Mouse (Mus musculus) c-Kit-positive CD71-positive TER-119-negative erythroid progenitor cells, embryonic 14.5 days (primary cell): ENCODE measurements around the gene Fndc9.
A peak's percentile ranks its signal among the peaks of the same experiment; 100 is the strongest.

ENCODE experiments used
- DNase-seq: peaks from one replicate; pipeline ENCODE4 v3.0.0-alpha.2; 2013; ENCODE audit warnings: low read depth

Fndc9 gene

DNA sequence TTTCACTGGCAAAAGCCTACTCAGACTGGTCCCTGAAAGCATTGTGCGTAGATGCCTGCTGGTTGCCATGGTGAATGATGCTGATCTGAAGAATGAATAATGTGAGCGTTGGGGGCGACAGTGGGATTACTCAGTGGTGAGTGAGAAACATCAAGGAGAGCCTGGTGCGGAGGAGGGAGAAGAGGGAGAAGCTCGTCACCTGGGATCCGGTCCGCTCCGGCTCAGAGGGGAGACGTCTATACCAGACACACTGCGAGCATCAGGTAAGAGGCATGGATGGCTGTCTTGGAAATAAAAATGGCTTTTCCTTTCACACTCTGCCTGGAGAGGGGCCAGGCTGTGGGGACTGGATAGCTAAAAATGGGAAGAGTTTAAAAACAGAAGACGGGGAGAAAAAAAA, at the start of gene Fndc9:
Fndc9 (plus strand) TSS at position 198 of the 400 bp plus-strand sequence.
- DNase-seq, result no peak

DNA sequence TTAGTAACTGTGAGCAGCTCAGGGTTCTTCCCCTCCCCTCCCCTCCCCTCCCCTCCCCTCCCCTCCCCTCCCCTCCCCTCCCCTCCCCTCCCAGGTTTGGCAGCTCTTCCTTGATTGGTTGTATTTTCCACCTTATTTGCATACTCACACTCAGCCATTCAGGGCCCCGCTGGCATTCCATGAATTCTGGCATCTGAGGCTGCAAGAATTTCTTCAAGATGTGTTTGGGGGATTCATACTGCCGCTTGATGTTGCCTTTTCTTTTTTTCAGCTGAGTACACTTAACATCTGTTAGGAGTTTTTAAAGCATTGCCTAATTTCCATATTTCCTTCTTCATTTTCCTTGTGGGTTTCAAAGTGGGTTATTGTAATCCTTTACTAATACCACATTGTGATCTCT, 47.0 kb upstream of the Fndc9 start:
- no peak for DNase-seq

DNA sequence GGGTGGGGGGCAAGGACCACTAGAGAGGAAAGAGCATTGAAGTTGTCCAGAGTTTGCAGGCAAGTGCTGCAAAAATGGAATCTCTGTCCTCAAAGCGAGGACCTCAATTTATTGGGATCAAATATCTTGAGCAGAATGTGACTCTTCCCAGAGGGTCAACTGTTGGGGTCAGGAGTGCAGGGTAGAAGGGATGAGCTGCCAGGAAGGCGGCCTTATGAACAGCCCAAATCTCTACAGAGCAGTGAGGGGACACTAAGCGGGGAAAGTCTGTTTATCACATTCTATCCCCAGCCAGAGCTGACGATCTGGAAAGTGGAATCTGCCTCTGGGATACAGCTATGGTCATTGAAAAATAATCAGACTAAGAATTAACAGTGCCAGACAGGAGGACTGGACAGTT, 41.2 kb upstream of the Fndc9 start:
- no peak for DNase-seq

DNA sequence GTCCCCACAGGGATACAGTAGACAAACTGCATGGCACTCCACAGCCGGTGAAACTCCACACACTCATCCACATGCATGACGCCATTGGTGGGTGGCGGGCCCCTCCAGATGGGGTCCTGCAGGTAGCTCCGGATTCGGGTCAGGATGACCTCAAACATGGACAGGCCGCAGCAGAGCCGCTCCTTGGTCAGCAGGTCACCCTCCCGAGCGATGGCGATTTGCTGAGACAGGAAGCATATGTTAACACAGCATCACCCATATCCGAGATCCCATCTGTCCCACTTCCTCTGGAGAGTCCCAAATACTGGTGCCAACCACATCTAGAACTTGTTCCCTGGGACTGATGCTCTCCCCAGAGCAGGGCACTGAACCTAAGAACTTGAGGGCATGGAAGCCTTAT, 34.7 kb upstream of the Fndc9 start:
- no peak for DNase-seq

DNA sequence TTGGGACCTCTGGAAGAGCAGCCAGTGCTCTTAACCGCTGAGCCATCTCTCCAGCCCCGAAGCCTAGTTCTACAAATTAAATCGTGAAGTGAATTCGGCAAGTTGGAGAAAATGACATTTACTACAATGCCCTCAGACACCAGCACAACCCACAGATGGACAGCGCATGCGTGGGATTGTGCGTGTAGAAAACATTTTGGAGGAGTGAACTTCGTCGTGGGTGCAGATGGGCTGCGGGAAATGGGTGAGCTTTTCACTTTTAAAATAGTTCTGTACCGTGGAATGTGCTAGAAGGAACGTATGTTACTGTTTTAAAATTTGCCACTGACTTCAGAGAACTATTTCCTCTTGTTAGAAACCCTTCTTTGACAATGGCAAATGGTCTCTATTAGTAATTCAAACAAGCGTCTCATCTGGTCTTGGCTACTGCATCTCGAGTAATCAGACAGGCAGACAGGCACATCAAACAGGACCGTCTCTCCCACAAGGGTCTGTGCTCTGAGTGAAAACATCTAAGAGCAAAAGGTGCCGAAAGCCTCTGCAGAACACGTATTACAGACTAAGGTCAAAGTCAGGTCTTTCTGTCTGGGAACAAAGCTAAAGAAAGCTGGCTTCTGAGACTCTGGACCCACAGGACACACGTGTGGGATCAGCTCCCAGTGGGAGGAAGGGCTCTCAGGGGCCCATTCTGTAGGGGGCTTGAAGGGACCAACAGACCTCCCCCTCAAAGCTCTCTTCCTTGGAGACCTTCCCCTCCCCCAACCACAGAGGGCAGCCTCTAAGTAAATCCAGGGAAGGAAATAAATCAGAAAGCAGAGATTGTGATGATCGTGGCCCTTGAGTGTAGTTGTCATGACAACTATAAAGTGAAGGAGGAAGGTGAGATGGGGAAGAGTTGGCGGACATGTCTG, 33.4 kb upstream of the Fndc9 start:
- DNase-seq, result no peak

DNA sequence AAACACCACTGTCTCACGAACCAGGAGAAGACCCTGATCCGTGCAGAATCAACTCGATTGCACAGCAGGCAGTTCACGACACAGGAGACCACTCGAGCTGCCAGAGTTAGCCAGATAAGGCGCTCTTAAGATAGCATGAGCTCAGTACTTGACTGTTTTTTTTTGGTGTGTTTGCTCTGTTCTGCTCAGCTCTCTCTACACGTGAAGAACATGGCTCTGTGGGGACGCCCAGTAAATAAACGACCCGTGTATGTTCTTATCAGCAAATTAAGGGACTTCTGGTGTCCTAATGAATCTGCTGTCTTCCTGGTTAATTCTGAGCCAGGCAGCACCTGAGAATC, 32.8 kb upstream of the Fndc9 start:
- no peak for DNase-seq

DNA sequence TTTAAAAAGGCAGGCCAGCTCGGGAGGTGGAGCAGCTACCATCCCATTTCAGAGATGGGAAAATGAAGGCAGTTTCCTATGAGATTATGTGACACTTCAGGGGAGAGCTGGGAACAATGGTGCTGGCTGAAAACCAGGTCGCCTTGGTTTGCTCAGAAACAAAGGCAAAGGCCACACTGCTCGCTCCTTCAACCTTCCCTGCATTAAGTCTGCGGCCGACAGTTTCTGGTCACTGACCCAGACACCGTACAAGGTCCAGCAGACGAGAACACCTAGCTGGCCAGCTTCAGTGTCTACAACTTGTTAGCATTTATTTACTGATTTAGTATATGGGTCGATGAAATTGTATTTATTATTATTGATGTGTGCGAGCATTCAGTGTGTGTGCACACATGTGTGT, 30.5 kb upstream of the Fndc9 start:
- no peak for DNase-seq

DNA sequence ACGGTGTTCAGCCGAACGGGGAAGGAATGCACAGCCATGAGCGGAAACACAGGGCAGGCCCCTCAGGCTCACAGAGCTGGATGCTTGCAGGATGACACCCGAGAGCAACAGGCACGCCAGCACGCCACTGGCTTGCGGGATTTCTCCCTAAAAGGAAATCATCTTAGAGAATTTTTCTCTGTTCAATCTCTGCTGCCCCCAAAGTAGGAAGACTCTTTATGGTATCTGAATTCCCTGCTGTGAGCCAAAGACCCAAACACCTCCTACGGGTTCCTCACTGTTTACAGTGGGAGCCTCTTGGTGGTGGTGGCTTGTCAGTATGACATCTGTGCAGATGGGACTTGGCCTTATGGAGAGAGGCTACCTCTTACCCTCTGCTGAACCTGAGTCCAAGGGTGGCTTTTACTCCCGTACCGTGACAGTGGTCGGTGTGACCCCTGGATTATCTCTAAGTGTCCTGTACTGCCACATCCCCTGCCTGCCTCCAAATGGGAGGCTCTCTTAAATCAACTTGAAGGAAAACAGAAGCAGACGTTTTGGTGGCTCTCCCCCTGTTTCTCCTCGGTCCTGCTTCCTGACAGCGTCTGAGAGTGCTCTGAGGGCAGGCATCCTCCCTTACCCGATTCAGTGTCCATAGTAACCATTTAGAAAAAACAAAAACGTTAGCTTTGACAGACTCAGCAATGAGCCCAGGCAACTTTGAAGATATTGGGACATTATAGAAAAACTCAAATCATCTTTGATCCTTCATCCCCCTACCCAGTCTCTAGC, 29.5 kb upstream of the Fndc9 start:
- DNase-seq, result no peak

DNA sequence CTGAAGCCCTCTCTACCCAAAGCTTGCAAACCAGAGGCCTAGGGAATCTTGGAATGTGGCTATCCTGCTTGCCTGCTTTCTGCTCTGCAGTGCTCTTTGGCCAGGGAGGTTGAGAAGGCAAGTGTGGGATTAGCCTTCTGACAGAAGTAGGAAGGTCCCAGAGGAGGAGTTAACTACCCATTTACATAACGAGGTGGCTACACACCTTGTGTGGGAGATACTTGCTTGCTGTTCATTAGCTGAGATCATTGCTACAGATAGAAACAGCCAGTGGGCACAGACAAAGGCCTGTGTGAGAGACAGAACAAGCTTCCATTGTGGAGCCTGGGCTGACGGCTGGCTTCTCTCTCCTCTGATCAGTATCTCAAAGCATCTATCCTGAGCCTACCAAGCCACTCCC, 25.4 kb upstream of the Fndc9 start:
- no peak for DNase-seq

DNA sequence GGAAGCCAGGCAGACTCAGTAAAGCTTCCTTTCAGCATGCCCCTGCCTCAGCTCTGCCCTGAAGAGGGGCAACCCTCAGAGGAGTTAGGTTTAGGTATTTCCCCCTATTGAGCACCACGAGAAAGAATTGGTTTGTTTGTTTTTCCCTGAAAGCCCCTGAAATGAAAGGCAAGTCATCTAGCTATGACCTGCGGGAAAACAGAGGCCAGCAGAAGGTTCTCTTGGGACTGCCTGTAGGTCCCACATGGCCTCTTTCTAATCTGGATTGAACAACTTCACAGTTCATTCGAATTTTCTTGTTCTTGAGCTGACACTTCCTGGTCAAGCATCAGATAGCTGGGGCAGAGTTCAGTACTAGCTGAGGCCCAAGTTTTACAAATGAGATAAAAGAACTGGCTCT, 23.5 kb upstream of the Fndc9 start:
- DNase-seq, result no peak

DNA sequence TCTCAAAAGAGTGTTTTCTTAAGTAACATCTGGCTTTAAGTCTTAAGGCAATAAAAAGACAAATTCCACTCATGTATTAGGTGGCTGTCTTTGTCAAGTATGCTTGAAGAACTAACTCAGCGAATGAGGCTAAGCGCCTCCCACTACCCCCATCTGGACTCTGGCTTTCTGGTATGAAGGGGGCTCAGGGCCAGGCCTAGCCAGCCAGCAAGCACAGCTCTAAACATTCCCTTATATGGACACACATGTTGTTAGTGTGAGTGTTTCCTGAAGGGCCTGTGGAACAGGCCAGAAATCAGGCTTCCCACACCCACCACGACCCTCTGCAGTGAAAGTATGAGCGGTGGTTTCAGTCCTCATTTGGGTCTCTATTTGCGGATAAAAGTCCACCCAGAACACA, 21.5 kb upstream of the Fndc9 start:
- no peak for DNase-seq

DNA sequence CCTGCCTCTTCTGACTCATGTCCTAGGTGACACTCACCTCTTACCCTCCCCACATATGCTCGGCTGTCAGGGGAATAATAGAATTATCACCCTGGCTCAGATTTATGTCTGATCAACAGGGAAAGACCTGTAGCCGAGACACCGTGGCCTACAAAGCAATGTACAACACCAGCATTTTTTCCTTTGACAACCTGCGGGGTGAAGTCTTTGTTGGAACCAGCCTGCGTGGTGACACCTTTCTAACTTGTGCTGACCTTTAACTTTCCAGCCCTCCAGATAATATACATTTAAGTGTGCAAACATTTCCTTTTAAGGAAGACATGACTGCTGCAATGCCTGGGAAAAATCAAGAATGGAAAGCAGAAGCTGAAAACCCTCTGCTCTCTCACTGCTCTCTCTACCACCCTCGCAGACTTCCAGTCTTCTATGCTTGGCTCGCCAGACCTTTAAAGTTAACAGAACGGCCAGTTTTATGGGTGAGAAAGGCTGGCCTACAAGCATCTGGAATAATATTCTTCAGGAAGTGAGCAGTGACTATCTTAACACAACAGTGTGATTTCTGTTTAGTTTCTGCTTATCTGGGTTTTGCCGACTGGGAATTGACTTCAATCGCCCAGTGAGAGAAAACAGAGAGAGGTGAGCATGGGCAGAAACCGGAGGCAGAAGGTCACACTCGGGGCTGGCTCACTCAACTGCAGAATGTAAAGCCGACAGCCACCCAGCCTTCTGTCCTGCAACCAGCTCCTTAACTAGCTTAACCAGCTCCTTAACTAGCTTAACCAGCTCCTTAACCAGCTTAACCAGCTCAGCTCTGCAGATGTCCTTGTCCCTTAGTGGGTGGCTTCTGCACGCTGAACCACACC, 20.7 kb upstream of the Fndc9 start:
- no peak for DNase-seq

DNA sequence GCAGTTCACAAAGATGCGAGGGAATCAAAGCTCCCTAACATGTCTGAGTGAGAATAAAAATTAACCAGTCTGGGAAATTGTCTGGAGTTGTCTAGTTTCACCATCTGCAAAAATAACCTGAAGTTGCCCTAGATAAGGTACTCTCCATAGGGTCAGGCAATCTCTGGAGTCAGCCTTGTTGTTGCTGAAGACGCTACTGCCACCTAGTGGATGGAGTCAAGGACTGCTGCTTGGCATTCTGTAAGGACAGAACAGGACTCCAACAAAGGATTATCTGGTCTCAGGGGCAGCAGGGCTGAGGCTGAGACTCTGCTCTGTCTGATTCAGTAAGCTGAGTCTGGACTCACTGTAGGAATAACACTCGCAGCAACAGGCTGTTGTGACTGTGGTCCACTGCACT, 20.0 kb upstream of the Fndc9 start:
- peak; percentile 68 for DNase-seq

DNA sequence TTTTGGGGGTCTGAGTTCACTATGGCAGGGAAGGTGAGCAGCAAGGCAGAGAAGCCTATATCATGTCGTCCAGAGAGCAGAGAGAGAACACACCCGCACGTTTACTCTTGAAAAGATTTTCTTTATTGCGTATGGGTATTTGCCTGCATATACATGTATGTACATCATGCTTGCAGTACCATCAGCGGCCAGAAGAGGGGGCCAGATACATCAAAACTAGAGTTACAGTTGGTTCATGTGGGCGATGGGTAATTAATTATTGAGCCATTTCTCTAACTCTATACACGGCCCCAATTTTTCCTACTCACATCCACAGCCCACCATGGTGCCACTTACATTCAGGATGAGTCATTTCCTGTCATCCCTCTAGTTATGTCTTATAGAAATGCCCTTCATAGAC, 18.7 kb upstream of the Fndc9 start:
- DNase-seq, result peak; percentile 70

DNA sequence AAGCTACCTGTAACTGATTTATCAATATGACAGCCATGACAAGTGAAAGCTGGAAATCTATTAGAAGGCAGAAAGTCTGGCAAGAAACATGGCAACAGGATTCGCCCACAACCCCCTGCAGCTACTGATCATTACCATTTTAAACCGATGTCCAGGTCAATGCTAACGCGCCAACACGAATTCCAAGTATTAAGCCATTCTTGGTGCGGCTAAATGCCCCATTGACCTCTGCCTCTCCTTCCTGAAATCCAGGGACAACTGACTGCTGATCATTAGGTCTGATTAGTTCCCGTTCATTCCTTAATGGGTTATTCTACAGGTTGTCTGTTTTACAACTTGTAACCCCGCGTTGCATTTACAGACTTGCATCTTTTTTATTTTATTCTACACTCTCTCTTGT, 17.6 kb upstream of the Fndc9 start:
- no peak for DNase-seq

DNA sequence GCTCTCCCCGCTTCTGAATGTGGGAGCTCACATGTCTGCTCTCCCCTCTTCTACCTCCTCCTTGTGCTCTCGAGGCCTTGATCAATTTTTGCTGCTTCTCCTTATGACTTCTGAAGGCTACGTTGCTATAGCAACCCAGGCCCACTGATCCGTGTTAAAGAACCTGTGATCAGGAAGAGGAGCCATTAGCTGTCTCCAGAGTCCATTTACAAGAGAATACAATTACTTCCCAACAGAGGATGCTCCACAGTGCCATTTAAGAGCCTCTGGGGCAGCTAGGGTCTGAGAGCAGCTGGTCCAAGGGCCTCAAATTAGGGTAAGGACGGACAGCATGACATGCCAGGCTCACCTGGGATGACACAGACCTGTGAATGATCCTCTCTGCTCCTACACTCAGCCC, 16.7 kb upstream of the Fndc9 start:
- no peak for DNase-seq

DNA sequence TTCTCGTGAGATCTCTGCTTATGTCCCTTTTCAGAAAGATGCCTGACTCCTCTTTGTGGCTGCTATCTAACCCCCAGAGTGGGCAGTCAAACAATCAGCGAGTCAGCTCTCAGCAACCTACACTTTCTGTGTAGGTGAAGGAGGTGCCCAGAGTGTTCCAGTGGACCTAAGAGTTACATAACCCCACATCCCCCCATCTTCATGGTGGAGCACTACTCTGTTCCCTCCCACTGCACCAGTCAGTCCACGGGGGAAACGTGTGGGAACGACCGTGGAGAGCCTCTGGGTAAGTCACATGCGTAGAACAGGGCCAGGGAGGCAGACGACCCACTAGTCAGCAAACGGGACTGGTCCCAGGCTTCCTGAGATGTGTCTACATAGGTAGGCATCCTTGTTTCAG, 16.0 kb upstream of the Fndc9 start:
- no peak for DNase-seq

DNA sequence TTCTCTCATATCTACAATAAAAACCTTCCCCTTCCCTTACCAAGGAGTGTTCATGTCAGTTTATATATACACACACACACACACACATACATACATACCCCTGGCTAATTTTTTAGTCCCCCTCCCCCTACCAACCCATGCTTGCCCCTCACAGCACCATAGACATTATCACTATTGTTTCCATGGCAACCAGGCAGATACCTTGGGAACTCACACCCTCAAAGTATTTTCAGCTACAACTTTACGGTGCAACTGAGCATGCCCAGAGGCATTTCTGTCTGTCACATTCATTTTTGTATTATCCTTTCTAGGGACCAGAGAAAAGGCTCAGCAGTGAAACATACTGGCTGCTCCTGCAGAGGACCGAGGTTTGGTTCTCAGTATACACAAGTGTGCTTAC, 15.1 kb upstream of the Fndc9 start:
- DNase-seq, result no peak

DNA sequence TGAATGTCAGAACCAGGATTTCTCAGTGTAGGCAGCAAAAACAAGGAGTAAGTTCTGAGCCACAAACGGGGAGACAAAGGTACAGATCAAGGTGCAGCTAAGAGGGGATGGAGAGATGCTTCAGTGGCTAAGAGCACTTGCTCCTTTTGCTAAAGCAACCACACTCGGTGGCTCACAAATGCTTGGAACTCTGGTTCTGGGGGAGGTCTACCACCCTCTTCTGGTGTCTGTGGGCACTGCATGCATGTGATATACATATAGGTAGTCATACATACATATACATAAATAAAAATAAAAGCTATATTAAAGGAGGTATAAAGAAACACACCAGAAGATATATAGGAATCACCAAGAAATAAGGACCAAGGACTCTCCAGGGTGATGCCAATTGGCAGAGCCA, 11.8 kb upstream of the Fndc9 start:
- DNase-seq, result no peak

DNA sequence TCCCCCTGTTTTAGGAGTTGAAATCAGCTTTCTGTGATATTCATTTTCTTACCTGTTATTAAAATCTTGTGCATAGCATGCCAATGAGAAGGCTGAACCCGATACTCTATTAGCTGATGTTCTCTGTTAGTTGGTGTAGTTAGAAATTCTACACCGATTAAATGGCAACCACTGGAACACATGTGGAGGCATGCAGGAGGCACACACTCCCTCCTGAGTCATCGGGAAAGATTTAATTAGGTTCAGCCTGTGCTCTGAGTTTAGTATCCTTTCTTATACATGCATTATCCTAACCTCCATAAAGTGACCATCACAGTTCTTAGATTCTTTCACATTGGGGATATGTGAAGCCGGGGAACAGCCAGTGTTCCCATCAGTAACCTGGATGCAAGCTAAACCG, 10.0 kb upstream of the Fndc9 start:
- DNase-seq, result no peak

DNA sequence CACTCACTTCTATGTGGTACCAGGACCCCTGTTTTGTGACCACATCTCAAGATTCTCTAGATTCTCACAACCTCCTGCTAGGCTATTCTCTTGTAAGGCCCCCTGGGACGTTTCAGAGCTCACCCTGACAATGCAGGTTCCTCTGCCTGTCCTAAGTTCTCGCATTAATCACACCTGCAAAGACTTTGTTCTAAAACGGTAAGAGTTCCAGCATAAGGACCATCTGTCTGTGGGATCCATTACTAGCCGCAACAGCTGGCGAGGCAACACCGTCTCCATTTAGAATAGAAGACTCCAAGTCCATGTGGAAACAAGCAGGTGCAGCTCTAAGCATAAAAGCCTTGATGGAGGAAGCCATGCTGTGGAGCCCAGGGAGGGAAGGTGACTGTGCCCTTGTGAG, 5.1 kb upstream of the Fndc9 start:
- no peak for DNase-seq

DNA sequence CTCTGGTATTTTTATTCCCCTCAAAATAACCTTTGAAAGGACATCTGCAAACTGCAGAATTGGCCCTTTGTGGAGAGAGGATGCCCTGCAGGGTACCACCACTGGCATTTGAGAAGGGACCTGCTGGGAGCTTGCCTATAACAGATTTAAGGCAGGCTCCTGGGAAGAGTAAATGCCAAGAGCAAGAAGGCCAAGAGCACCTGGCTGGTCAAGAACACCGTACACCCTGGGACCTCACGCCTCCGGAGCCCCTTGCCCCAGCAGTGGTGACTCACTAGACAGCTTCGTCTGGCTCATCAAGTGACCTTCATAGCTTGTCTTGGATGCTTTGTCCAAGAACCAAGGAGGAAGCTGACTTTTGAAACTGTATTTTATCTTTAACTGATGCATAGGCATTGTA, 2.5 kb upstream of the Fndc9 start:
- no peak for DNase-seq

DNA sequence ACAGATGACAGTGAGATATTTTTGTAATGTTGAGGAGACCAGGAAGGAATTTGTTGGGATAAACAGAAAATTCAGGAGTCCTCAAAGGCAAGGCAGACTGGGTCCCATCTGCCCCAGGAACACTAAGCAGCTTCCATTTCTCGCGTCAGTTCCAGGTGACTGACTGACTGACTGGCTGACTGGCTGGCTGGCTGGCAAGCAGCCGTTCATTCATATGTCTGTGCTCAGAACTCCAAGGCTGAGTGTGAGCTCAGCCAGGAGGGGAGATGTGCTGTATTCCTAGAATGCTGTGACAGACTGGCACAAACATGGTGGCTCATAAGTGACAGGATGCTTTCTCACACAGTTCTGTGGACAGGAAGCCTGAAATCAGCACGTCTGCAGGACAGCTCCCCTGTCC, 1.4 kb upstream of the Fndc9 start:
- no peak for DNase-seq
